In genomic region chr16:43858941-43859476, GRCm38 (mm10) we compare ENCODE assay signal across 17 mouse cellular contexts.
"Had no signal": no experiment of that assay in that cellular context is flagged by ENCODE, and none has a peak within 500 bp of the region (broad histone marks: within the 10 kb centered on the region; RNA-seq: fewer than 3 reads in every experiment).

No protein-coding gene starts in this region.

- H3K4me2 ChIP-seq: limb, embryonic 12.5 days; limb, embryonic 15.5 days; liver, embryonic 11.5 days; lung, embryonic 14.5 days; midbrain, embryonic 12.5 days had no signal

- H3K27ac ChIP-seq: left cerebral cortex, adult 2 months; limb, embryonic 12.5 days; limb, embryonic 15.5 days; liver, embryonic 14.5 days; macrophage; midbrain, embryonic 12.5 days had no signal

- ATAC-seq: liver, postnatal 0 days; lung, postnatal 0 days; midbrain, embryonic 16.5 days had no signal

- H3K4me1 ChIP-seq: limb, embryonic 12.5 days; midbrain, embryonic 12.5 days had no signal

- DNase-seq: kidney, postnatal 10 days; kidney, postnatal 36 days; layer of hippocampus, postnatal 36 days; left cerebral cortex, postnatal 4 days; liver, postnatal 0 days; lung, embryonic 14.5 days; thymus, adult 18-20 months; thymus, postnatal 36 days had no signal

- H3K9ac ChIP-seq: limb, embryonic 12.5 days; limb, embryonic 15.5 days; liver, embryonic 14.5 days; liver, postnatal 0 days; lung, embryonic 14.5 days; midbrain, embryonic 12.5 days had no signal

- H3K9me3 ChIP-seq: limb, embryonic 12.5 days; limb, embryonic 15.5 days; midbrain, embryonic 12.5 days had no signal

- H3K27me3 ChIP-seq: limb, embryonic 12.5 days; limb, embryonic 15.5 days; midbrain, embryonic 12.5 days had no signal

- H3K4me3 ChIP-seq: left cerebral cortex, adult 2 months; limb, embryonic 12.5 days; limb, embryonic 15.5 days; midbrain, embryonic 12.5 days had no signal
